Mouse (Mus musculus) stomach, embryonic 16.5 days (tissue): ENCODE results near the gene Fbf1. TPM values are rescaled to one million over a fixed set of nuclear protein-coding genes. Genes with fewer than 3 reads are reported as not detected.

Experiments
- ATAC-seq: fragments of 200-750 bp; cut with Nextera tagmentation; 2 replicates; pipeline ENCODE4 v1.8.0; 2017; ENCODE audit warnings: moderate number of reproducible peaks, moderate TSS enrichment; ENCODE audit not compliant: insufficient read depth, low FRiP score
- H3K27ac ChIP-seq: fragments of 300-500 bp; sonication (generic); 2 replicates; pipeline ENCODE4 v1.5.1; 2014; ENCODE audit warnings: low read length
- H3K27me3 ChIP-seq: fragments of 300-500 bp; sonication (generic); 2 replicates; pipeline ENCODE4 v1.6.1; 2014; ENCODE audit warnings: low read length, control low read depth, mixed read lengths; ENCODE audit not compliant: control insufficient read depth, insufficient read depth
- H3K36me3 ChIP-seq: fragments of 300-500 bp; sonication (generic); 2 replicates; pipeline ENCODE4 v1.6.1; 2014; ENCODE audit warnings: low read length; ENCODE audit not compliant: control insufficient read depth, insufficient read depth
- H3K4me1 ChIP-seq: fragments of 300-500 bp; sonication (generic); 2 replicates; pipeline ENCODE4 v1.6.1; 2014; ENCODE audit warnings: low read length, control low read depth, mixed read lengths; ENCODE audit not compliant: control insufficient read depth, insufficient read depth
- H3K4me2 ChIP-seq: fragments of 300-500 bp; sonication (generic); 2 replicates; pipeline ENCODE4 v1.6.1; 2014; ENCODE audit warnings: low read depth, low read length, mixed read lengths
- H3K4me3 ChIP-seq: fragments of 300-500 bp; sonication (generic); replicated peaks from 2 replicates; pipeline ENCODE4 v1.5.1; 2014; ENCODE audit warnings: mild to moderate bottlenecking, low read length
- H3K9ac ChIP-seq: fragments of 300-500 bp; sonication (generic); 2 replicates; pipeline ENCODE4 v1.6.1; 2014; ENCODE audit warnings: low read length
- H3K9me3 ChIP-seq: fragments of 300-500 bp; sonication (generic); replicated peaks from 2 replicates; pipeline ENCODE4 v1.6.1; 2016; ENCODE audit warnings: low read length, control low read depth; ENCODE audit not compliant: control insufficient read depth
- WGBS: fragments of 180-500 bp; shearing (Covaris S2); extraction: QIAGEN DNeasy Blood & Tissue Kit; methylation state at CpG from one replicate; pipeline ENCODE4 v1.1.7; 2014; 5-methylcytosine and 5-hydroxymethylcytosine counted together
- polyA plus RNA-seq: library from polyadenylated mRNA; unstranded; fragments of >200 nt; fragmentation: Nextera tagmentation; extraction: Ambion mirVana; gene quantifications from 2 replicates; pipeline ENCODE4 v1.2.1, GENCODE M21; 2015

Fbf1 gene
- polyA plus RNA-seq = 28.0 and 31.4 TPM in 2 replicates

DNA sequence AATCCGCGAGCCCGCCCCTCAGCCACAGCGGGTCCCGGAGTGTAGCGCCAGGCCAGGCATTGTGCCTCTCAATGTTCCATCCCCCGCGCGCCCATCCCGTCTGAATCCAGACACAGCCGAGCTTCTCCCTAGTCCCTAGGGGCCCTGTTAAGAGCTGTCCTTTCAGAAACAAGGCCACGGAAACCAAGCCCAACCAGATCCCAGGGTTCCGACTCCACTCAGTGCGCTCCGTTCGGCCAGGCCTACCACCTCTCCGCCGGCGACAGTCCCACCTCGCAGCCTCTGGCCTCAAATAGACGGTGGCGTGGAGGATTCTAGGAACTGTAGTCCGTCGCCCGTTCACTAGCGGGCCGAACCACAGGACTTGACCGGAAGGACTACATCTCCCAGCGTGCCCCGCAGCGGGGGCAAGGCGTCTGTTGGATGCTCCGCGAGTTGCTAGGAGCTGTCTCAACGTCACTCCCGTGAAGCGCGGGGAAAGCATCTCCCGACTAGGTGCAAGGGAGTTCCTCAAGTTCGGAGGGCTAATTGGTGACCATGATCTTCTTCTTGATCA is at the start of gene Fbf1:
TSS of gene Fbf1 (minus strand) at position 283 of the 556 bp plus-strand sequence.
- no peaks in the 10 kb centered on the region; the same call in 1 of the 2 replicates for H3K36me3 ChIP-seq
- H3K27me3 ChIP-seq = no peaks in the 10 kb centered on the region
- H3K4me3 ChIP-seq = peak within 1 kb of the TSS; percentile 81
- no peaks in the 10 kb centered on the region for H3K9me3 ChIP-seq
- peak; percentile 97 for ATAC-seq
- no peaks in the 10 kb centered on the region; the same call in 1 of the 2 replicates for H3K4me1 ChIP-seq
- peak within 1 kb of the TSS; percentile 88 for H3K9ac ChIP-seq
- H3K27ac ChIP-seq = peak within 1 kb of the TSS; percentile 96
- WGBS = under 1% methylated on average over 40 of the region's 40 CpGs
- peak within 1 kb of the TSS; percentile 94 for H3K4me2 ChIP-seq

DNA sequence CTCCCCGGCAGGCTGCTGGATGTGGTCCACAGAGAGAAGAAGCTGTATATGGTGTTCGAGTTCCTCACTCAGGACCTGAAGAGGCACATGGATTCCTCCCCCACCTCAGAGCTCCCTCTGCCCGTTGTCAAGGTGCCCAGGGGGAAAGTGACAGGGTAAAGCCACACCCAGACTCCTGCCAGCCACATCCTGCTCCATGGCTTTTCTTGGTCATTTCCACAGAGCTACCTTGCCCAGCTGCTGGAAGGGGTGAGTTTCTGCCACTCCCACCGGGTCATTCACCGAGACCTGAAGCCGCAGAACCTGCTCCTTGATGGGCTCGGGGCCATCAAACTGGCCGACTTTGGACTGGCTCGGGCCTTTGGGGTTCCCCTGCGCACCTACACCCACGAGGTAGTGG is 48.6 kb upstream of the Fbf1 start:
- no peak for ATAC-seq
- H3K27ac ChIP-seq = peak overlapping the region; percentile 36
- no peaks in the 10 kb centered on the region for H3K9me3 ChIP-seq
- H3K27me3 ChIP-seq = no peaks in the 10 kb centered on the region
- WGBS = 63% methylated on average over 11 of the region's 11 CpGs
- H3K36me3 ChIP-seq = no peaks in the 10 kb centered on the region; the same call in 1 of the 2 replicates
- no peak overlapping the region for H3K4me3 ChIP-seq
- no peak overlapping the region for H3K4me2 ChIP-seq
- peaks cover 26% of the 10 kb centered on the region for H3K4me1 ChIP-seq
- 0 out of 2 replicates have a peak overlapping the region, but pooled peaks have one; percentile 37 for H3K9ac ChIP-seq

DNA sequence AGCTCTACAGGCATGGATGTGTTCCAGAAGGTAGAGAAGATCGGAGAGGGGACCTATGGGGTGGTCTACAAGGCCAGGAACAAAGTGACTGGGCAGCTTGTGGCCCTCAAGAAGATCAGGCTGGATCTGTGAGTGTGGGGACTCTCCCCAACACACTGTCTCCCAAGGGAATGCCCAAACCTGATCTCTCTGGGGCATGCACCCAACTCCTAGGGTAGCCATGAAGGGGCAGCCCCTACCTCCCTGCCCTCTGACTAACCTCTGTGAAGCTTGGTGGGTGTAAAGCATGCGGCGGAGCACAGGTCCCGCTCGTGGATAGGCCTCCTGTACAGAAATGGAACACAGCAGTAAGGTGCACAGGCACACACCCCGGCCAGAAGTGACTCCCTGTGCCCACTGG is 48.0 kb upstream of the Fbf1 start:
- Histone ChIP-seq H3K27me3 (no peaks in the 10 kb centered on the region), H3K9me3 (no peaks in the 10 kb centered on the region), H3K4me3 (no peak overlapping the region), H3K27ac (0 out of 2 replicates have a peak overlapping the region, but pooled peaks have one; percentile 36), H3K4me1 (peaks cover 26% of the 10 kb centered on the region), H3K9ac (0 out of 2 replicates have a peak overlapping the region, but pooled peaks have one; percentile 9), H3K36me3 (no peaks in the 10 kb centered on the region; the same call in 1 of the 2 replicates), H3K4me2 (no peak overlapping the region)
- 88% methylated on average over 6 of the region's 6 CpGs for WGBS
- ATAC-seq = no peak

DNA sequence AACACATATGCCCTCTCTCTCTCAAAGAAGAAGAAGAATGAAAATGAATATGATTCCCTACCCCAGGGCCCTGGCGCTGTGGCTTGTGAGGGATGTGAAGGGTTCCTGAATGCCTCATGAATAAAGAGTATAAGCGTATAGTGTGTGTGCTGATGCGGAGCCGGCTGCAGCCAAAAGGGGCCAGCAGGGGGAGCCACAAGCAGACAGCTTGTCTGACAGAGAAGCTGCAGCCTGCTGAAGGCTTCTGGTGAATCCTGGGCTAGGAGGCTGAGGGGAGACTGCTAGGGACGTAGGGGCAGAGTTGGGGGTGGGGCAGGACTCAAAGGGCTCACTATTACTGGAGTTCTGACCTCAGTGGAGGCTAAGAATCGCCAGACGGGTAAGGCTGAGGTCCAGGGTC is 47.2 kb upstream of the Fbf1 start:
- Histone ChIP-seq H3K9ac (no peak overlapping the region), H3K4me3 (no peak overlapping the region), H3K36me3 (no peaks in the 10 kb centered on the region; the same call in 1 of the 2 replicates), H3K27me3 (no peaks in the 10 kb centered on the region), H3K4me2 (no peak overlapping the region), H3K4me1 (peaks cover 26% of the 10 kb centered on the region), H3K27ac (no peak overlapping the region), H3K9me3 (no peaks in the 10 kb centered on the region)
- 77% methylated on average over 7 of the region's 7 CpGs for WGBS
- no peak for ATAC-seq

DNA sequence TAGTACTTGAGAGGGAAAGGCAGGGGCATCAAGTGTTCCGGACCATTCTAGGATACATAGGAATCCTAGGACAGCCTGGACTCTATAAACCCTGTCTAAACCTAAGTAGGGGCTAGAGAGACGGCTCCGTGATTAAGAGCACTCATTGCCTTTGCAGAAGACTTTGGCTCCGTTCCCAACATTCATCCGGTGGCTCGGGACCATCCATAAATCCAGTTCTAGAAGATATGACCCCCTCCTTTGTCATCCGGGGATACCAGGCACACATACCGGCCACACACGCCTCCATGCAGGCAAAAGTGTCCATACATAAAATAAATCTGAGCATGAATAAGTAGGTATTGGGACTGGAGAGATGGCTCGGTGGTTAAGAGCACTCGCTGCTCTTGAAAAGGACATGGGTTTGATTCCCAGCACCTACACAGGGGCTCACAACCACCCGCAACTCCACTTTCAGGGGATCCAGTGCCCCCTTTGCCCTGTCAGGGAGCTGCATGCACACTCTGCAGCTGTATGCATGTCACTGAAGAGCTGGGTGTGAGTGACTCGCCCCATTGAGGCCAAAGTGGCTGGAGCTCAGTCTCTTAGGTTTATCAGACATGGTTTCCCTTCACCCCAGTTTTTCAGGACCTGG is 46.0 kb upstream of the Fbf1 start:
- H3K27me3 ChIP-seq = no peaks in the 10 kb centered on the region
- no peak overlapping the region for H3K4me3 ChIP-seq
- ATAC-seq = no peak
- H3K4me1 ChIP-seq = peaks cover 18% of the 10 kb centered on the region
- no peak overlapping the region for H3K9ac ChIP-seq
- no peaks in the 10 kb centered on the region; the same call in 1 of the 2 replicates for H3K36me3 ChIP-seq
- no peaks in the 10 kb centered on the region for H3K9me3 ChIP-seq
- H3K27ac ChIP-seq = no peak overlapping the region
- H3K4me2 ChIP-seq = no peak overlapping the region
- WGBS = 78% methylated on average over 13 of the region's 13 CpGs

DNA sequence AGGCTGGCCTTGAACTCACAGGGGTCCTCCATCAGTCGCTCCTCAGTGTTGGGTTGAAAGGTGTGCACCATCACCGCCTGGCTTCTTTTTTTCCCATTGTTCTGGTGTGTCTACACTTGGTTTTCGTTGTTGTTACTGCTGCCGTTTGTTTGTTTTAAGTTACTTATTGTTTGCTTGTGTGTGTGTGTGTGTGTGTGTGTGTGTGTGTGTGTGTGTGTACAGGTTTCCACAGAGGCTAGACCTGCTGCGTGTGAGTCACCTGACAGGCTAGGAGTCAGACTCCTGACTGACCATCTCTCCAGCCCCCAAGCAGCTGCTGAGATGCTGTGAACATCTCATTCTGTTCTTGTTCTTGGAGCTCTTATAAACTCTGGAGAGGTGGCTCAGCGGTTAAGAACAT is 44.9 kb upstream of the Fbf1 start:
- no peak for ATAC-seq
- H3K27ac ChIP-seq = no peak overlapping the region
- 85% methylated on average over 6 of the region's 6 CpGs for WGBS
- no peak overlapping the region for H3K4me2 ChIP-seq
- peaks cover 8% of the 10 kb centered on the region for H3K4me1 ChIP-seq
- no peaks in the 10 kb centered on the region for H3K9me3 ChIP-seq
- H3K4me3 ChIP-seq = no peak overlapping the region
- no peaks in the 10 kb centered on the region for H3K27me3 ChIP-seq
- no peak overlapping the region for H3K9ac ChIP-seq
- no peaks in the 10 kb centered on the region; the same call in 1 of the 2 replicates for H3K36me3 ChIP-seq

DNA sequence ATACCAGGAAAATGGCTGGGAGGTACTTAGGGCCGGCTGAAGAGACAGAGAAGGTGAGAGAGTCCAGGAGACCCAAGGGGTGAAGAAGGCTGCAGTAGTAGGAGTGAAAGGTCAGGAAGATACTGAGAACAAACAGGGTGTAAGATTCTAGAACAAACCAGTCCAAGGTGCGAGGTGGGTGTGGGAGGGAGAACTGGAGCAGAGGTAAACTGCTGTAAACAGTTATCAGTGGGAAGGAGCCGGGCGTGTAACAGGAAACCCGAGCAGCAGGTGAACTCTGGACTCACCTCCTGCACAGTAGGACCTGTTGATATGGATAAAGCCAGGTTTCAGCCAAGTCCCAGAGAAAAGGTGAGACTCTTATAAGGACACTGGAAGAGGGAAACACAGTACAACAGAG is 42.7 kb upstream of the Fbf1 start:
- Histone ChIP-seq H3K27me3 (no peaks in the 10 kb centered on the region), H3K27ac (peak overlapping the region; percentile 89), H3K4me1 (peaks cover 4% of the 10 kb centered on the region; the same call in 1 of the 2 replicates), H3K9me3 (no peaks in the 10 kb centered on the region), H3K4me2 (peak overlapping the region; percentile 6; the same call in 1 of the 2 replicates), H3K36me3 (no peaks in the 10 kb centered on the region; the same call in 1 of the 2 replicates), H3K4me3 (no peak overlapping the region), H3K9ac (no peak overlapping the region)
- ATAC-seq = peak; percentile 88
- 50% methylated on average over 5 of the region's 5 CpGs for WGBS

DNA sequence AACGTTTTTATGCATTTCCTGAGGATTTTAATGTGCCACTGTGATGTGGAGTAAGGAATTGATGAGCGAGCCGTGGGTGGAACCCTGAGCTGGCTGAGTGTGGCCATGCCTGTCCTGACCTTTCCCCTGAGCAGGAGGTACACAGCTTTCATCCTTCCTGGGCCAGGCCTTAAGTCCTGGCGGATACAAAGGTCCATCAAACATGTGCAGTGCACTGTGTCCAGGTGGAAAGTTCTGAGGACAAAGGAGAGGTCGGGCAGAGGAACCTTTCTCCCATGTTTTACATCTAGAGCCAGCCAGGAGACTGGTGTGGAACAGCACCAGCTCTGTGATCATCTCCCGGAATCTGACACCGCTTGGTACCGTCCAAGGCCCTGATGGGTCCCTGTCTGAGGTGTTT is 41.3 kb upstream of the Fbf1 start:
- Histone ChIP-seq H3K27me3 (no peaks in the 10 kb centered on the region), H3K4me1 (peaks cover 4% of the 10 kb centered on the region; the same call in 1 of the 2 replicates), H3K9me3 (no peaks in the 10 kb centered on the region), H3K4me2 (no peak overlapping the region), H3K27ac (no peak overlapping the region), H3K4me3 (no peak overlapping the region), H3K9ac (no peak overlapping the region), H3K36me3 (no peaks in the 10 kb centered on the region; the same call in 1 of the 2 replicates)
- no peak for ATAC-seq
- WGBS = 79% methylated on average over 8 of the region's 8 CpGs

DNA sequence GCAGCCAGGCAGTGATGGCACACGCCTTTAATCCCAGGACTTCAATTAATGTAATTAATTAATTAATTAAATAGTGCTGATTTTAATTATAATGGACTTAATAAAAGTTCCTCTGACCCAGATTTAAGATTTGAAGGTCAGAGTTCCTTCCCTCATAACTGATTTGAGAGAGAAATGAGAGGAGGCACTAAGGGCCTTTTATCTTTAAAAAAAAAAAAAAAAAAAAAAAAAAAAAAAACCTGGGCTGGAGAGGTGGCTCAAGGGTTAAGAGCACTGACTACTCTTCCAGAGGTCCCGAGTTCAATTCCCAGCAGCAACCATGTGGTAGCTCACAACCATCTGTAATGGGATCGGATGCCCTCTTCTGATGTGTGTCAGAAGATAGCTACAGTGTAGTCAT is 40.7 kb upstream of the Fbf1 start:
- peaks cover 4% of the 10 kb centered on the region; the same call in 1 of the 2 replicates for H3K4me1 ChIP-seq
- H3K4me3 ChIP-seq = no peak overlapping the region
- no peak overlapping the region for H3K9ac ChIP-seq
- H3K4me2 ChIP-seq = no peak overlapping the region
- no peaks in the 10 kb centered on the region; the same call in 1 of the 2 replicates for H3K36me3 ChIP-seq
- H3K27ac ChIP-seq = no peak overlapping the region
- no peaks in the 10 kb centered on the region for H3K9me3 ChIP-seq
- no peaks in the 10 kb centered on the region for H3K27me3 ChIP-seq
- WGBS = 81% methylated on average over 3 of the region's 3 CpGs
- ATAC-seq = no peak
